Mouse (Mus musculus): Measurements from ENCODE around the gene Ifne.
A peak's percentile ranks its signal among the peaks of the same experiment; 100 is the strongest.

Ifne gene

GRCm38 (mm10) chr4:88880101-88880500 is at the start of gene Ifne:
Gene Ifne (minus strand): TSS chr4:88880201.
- no peak for DNase-seq

DNA sequence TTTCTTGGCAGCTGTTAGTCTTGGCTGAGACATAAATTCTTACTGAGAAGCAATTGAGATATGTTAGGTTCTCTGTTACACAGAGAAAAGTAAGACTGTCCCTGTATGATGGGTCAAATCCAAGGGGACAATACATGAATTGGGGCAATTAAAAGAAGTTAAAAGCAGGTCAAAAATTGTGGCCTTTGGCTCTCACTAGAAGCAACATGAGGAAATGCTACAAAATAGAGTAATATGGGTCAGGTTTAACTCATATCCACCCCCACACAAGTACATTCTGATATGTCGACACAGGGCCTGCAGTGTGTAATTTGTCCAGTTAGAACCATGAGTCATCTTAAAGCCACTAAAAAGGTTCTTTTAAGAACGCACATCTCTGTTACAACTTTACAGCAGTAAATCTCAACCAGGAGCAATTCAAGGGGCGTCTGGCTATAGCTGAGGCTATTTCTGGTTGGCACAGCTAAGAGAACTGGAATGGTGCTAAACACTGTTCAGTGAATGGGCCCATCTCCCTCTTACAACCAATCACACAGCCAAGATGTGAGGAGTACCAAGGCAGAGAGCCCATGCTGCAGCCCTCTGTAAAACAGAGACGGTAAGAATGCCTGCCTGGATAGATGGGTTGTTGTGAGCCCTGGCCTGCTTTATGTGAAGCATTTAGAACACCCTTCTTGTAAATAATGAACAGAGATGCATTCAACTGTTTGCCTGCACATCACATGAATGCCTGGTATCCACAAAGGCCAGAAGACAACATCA is 48.5 kb upstream of the Ifne start:
- no peak for DNase-seq

GRCm38 (mm10) chr4:88927850-88928249 is 47.8 kb upstream of the Ifne start:
- DNase-seq: no peak

DNA sequence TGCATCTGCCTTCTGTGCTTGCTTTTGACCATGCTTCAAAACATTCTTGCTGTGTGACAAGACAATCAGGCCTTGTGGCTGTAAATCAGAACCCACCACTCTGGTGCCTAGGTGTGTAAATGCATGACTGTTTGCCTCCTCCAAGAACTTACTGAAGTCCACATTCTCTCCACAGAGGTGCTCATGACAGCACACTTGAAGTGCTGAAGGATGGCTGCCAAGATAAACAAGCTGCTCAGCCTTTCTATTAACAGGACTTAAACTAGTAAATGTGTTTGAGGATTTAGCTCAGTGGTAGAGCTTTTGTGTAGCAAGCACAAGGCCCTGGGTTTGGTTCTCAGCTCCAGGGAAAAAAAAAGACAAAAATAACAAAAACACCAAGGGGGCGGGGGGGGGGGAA is 46.6 kb upstream of the Ifne start:
- DNase-seq: no peak

DNA sequence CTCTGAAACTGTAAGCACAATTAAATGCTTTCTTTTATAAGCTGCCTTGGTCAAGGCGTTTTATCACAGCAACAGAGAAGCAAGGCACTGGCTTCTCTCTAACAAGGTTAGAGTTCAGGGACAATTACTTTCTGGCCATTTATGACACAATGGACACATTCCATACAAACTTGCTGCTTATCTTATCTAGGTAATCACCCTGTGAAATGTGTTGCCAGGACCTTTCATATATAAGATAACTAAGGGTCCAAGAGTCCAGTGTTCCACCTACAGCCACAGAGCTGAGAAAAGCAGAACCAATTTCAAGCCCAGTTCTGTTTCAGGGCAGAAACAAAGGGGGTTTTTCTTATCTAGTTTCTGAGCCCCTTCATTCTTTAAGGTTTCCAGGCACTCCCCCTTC is 46.1 kb upstream of the Ifne start:
- no peak for DNase-seq

DNA sequence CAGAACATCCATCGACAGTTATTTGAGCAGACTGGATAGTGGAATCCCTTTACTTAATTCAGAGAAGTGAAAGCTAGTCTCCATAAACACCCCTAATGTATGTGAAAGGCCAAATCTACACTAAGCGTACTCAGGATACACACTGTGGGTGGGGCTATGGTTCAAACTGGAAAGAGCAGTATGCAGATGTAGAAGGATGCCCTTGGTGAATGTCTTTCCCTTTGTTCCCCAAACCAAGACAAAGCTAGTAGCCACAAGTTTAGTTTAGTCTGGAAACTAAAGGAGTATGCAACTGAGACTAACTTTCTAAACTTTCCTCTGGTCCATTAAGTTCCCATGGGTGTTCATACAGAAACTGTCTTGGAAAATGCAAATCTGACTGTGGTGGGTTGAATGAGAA is 45.5 kb upstream of the Ifne start:
- DNase-seq: no peak

DNA sequence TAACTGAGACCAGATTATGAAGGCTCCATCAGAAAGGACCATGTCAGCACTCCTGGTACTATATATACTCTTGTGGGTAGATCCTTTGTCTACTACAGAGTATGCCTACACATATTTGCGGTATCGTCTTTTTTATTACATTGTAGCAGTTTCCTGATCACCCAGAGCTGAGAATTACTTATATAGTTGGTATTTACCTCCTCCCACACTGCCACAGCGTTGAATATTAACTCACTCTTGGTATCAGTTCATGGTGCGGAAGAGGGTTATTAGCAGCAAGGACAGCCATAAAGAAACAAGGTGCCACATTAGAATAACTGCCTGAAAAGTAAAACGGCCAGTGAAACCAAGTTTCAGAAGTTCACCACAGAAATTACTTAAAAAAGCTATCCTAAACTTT is 41.3 kb upstream of the Ifne start:
- no peak for DNase-seq

DNA sequence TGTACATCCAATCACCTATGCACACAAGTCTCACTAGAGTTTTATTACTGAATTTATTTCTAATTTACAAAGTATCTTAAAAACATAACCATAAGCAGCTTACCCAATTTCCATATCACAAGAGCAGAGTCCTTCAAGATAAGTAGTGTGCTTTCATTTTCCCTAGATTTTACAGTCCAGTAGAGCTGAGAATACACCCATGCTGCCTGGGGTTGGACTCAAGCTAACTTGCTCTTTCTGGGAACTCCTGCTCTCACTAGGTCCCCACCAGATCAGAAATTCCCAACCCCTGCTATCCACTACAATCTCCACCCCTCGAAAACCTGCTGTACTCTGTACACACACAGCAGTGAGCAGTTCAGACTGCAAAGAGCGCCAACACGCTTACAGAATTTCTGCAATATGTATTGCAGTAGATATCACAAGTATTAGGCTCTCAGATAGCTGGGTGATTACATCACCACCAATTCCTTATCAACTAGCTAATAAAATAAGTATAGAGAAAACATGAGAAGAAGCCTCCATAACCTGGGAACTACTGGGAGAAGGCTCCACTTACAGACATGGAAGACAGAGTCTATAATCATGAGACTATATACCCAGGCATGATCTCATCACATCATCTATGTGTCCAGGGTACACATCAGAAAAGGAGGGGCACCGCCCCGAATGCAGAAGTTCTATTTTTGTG is 37.9 kb upstream of the Ifne start:
- no peak for DNase-seq

- DNase-seq: no peak
Observed at GRCm38 (mm10) chr4:88916306-88916705, 36.3 kb upstream of the Ifne start.

- no peak for DNase-seq
Observed at GRCm38 (mm10) chr4:88913984-88914383, 34.0 kb upstream of the Ifne start.

DNA sequence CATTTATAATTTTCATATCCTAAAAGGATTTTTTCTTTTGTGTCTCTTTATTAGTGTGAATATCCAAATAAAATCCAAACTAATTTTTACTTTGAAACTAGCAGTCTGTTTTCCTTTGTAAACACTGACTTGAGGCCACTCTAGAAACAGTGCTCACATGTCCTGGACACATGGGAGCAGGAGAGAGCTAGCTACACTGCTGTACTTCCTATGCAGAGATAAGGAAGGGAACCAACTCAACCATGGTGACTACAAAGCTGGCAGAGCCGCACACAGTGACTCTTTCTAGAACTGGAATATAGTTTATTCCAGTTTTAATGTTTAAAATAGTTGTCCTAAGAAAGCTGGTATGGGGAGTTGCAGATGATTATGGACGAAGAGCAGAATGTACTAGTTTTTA is 32.9 kb upstream of the Ifne start:
- DNase-seq: no peak

DNA sequence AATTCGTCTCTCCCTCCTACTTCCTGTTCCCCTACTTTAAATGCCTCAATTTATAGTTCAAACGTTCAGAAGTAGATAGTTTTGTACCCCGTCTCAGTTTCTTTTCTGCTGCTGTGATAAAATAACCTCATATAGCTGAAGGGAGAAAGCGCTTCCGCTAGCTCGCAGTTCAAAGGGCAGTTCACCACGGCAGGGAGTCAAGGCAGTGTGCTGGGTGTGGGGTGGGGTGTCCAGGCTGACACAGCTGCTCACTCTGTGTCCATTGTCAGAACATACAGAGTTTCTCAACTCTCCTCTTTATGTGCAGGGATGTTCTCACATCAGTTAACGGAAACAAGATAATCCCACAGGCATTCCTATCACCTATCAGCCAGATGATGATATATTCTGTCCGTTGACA is 32.2 kb upstream of the Ifne start:
- no peak for DNase-seq

DNA sequence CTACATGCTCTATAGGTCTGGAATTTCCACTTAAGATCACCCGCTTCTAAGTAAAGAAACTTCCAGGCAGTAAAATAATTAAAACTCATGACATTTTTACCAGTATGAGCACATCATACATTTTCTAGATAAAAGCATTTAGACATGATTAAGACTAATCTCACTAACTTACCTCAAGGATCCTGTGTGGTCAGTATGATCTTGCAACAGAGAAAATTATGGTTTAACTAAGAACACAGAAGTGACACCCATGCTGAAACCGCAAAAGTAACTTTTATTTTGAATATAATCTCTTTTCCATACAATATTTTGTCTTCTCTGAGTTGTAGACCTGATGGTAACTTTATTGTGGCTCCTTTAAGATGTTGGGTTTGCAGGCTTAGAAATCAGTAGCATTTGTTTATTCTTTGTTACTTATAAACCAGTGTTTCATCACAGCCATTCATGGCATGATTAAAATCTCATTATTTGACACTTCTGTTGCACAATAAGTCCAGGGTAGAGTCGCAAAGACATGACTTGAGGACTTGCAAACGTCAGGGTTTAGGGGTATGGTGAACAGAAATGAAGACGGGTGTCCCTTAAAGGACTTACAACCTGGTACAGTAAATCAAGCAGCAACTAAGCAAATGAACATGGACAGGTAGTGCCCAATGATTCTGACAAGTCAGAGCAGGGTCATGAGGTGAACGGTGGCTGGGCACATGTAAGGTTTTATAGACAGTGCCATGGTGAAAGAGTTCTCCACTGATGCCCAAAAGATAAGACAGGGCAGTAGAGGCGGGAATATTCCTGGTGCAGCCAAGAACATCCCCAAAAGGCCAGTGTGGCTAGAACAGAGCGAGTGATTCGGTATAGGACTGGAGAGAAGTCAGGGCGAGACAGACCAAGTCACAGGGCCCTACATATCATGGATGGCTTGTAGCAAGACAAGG is 29.9 kb upstream of the Ifne start:
- no peak for DNase-seq

- DNase-seq: no peak
Observed at GRCm38 (mm10) chr4:88893201-88893754, 13.3 kb upstream of the Ifne start.

DNA sequence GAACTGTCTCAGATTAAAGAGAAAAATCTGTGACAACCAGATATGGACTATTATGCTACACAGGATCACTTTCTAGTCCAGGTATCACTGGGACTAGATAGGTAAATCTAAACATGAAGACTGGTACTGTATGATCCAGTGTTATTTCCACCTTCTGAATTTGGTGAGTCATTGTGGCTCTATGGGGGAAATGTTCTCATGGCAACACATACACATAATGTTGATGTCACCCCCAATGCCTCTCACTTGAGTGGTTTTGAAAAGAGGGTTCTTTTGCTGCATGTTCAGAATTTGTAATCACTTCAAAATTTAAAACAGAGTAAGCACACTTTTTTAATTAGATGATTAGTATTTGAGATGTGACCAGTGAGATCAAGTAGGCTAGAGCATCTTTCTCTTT is 8.2 kb upstream of the Ifne start:
- DNase-seq: no peak

DNA sequence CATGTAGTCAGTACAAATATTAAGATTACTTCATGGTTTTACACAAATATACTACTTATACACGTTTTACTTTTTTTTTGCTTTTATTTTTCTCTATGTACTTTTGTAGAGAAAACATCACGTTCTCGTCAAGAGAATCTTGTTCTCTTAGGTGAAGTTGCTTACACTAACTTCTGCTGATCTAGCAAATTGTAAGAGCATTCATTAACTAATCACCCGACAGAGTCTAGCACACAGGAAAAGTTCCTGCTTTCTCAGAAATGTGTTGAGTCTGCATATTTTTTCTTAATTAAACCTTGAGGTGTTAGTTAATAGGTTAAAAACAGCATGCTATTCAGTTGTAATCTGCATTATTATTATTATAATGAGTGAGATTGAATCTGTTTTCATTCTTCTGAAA is 1.2 kb downstream of the Ifne start:
- no peak for DNase-seq

DNA sequence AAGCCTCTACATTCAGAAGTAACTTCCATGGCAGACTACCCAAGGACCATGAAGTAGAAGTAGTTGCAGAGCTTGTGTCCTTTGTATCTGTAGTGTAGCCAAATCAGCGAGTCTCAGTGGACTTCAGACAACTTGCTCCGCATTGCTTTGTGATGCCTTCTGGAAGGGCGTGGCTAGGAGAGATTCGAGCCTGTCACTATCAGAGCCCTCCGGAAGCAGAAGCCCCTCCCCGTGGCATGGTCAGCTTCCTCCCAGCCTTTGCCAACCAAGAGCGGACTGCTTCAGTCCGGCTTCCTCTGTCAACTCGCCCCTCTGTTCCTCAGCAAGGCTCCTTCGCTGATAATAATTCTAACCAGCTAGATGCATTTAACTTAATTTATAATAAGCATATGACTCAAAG is 1.8 kb downstream of the Ifne start:
- DNase-seq: peak; percentile 19 to 28

DNA sequence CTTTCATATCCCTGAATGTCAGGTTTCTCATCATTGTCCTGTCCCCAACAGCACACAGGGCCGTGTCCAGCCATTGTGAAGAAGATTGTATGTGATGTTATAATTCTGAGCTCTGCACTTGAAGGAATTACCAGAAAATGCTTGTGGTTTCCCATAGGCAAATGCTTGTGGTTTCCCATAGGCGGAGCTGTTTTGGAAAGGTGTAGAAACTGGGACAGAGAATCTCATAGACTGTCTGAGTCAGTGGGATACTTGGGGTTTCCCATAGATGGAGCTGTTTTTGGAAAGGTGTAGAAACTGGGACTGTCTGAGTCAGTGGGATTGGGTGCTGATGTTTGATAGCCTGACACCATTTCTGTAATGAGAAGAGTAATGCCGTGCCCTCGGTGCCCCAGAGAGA is 3.5 kb downstream of the Ifne start:
- no peak for DNase-seq

GRCm38 (mm10) chr4:88875435-88876095 is 4.4 kb downstream of the Ifne start:
- DNase-seq: no peak

DNA sequence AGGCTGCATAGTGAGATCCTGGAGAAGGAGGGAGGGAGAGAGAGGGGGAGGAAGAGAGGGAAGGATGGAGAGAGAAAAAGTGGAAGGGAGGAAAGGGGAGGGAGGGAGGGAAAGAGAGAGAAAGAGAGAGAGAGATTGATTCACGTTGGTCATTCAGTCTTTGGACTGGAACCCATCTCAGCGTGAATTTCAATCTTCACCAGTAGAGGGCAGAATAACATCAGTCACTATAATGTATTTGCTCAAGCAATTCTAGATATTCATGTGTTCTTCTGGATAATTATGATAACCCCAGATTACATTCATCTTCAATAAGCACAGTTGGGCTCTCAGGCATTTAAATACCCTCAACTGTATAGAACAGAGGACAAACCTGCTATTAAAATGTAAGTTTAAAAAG is 7.3 kb downstream of the Ifne start:
- DNase-seq: peak; percentile 29 to 42

DNA sequence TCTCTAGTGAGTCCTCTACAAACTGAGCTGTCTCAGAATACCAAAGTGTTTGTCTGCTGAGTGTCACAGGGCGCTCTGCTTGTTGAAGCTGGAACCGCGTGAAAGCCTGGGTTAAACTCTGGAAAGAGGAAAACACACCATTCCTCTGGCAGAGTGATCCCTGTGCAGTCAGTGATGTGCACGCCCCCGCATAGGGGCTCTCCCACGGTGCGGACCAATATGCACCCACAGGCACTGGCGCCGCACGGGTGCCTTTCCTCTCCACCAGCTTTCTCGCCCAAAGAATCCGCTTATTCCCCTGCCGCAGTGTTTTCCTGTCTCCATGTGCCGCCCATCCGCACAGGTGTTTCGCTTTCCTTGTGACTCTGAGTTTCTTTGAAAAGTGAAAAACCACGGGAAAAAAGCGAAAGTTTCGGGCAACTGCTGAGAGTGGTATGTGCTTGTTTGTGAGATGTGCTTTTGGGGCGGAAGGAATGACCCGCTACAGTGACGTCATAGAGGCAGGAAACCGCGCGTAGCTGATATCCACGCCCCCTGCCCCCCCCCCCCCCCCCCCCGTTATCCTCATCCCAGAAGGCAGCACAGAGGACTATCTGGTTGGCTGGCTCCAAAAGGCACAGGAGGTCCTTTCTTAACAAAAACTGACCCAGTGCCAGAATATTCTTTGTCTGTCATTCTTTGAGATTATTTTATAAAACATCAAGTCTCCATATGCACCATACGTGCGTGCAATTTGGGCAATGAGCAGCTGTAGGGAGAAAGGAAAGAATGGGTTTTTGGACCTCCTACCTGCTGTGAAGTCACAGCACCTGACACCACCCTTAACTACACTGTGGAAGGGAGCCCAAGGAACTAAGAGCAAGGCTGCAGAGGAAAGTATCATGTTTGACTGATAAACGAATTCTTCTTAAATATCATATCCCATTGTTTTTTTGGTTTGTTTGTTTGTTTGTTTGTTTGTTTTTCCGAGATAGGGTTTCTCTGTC is 11.8 kb downstream of the Ifne start:
- peak; percentile 65 to 70 for DNase-seq

All from B cell, adult 2 months (primary cell).